Mouse (Mus musculus): Measurements from ENCODE around the gene Ppp2r5a.

Ppp2r5a gene

DNA sequence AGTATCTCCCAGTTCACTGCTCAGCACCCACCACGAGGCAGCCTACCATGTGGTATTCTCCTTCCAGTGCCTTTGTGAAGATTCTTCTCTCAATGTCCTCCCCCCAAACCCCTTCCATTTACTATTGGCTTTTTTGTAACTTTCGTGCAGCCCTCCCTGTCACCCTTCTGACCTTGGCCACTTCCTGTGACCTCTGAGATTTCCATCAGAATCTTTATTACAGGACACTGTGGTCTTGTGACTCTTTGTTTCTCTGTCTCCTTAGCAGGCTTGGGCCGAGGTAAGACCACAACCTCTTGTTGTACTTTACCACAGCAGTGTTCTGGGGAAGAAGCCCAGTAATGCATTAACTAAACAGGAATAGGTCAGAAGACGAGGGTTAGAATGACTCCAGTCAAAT lies 15.9 kb upstream of the Ppp2r5a start:
- no peak for DNase-seq (ENCODE audit: low spot score)

DNA sequence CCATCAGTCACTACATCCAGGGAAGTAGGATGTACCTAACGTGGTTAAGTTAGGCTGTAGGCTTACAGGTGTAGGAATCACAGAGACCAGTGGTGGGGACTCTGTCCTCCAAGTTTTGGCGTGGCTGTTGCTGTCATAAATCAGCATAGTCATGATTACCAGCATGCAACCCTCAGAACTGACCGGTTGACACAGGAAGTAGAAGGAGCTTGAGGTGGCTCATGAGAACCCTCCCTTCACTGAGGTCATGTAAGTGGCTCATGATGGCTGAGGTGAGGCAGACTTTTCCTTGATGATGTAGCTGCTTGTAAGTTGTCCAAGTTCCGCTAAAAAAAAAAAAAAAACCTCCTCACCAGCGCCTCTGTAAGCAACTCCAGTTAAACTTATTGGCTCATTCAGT lies 14.0 kb upstream of the Ppp2r5a start:
- no peak for DNase-seq (ENCODE audit: low spot score)

GRCm38 (mm10) chr1:191416611-191417010 lies 13.5 kb upstream of the Ppp2r5a start:
- no peak for DNase-seq (ENCODE audit: low spot score)

DNA sequence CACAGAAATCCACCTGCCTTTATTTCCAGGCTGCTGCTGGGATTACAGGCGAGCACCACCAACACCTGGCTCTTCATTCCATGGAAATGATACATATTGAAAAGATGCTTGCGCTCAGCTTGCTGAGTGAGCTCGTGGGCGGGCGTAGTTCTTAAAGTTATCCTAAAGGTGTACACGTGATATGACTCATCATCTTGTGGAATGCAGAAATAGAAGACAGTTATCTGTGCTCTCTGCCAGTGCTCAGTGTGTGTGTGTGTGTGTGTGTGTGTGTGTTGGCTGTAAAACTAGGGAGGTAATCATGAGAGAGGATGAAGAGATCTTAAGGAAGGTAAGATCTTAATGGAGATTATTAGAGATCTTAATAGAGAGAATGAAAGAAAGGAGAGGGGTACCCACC lies 11.4 kb upstream of the Ppp2r5a start:
- DNase-seq (ENCODE audit: low spot score): no peak

GRCm38 (mm10) chr1:191413691-191414415 lies 10.8 kb upstream of the Ppp2r5a start:
- no peak for DNase-seq (ENCODE audit: low spot score)

- no peak for DNase-seq (ENCODE audit: low spot score)
These were observed 7.4 kb upstream of the Ppp2r5a start for GRCm38 (mm10) chr1:191410294-191411036.

GRCm38 (mm10) chr1:191407246-191407645 lies 4.2 kb upstream of the Ppp2r5a start:
- DNase-seq (ENCODE audit: low spot score): no peak

GRCm38 (mm10) chr1:191406516-191406915 lies 3.4 kb upstream of the Ppp2r5a start:
- no peak for DNase-seq (ENCODE audit: low spot score)

GRCm38 (mm10) chr1:191404721-191405329 lies 1.8 kb upstream of the Ppp2r5a start:
- DNase-seq (ENCODE audit: low spot score): no peak

DNA sequence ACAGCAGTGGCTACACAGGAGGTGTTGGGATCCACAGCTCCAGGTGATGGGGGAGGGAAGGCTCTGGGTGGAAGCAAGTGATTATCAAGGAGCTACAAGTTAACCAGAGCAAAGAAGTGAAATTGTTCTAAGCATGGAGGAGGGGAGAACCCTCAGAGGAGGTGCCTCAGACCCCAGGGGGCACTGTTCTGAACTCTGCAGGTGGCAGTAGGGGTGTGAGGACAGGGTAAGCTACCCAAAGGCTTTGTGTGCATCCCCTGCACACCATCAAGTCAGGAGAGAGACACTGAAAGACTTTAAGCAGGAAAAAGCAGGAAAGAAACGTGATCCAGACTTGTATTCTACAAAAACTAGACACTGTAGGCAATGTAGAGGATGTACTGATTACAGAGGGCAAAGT lies 1.2 kb upstream of the Ppp2r5a start:
- DNase-seq (ENCODE audit: low spot score): no peak

DNA sequence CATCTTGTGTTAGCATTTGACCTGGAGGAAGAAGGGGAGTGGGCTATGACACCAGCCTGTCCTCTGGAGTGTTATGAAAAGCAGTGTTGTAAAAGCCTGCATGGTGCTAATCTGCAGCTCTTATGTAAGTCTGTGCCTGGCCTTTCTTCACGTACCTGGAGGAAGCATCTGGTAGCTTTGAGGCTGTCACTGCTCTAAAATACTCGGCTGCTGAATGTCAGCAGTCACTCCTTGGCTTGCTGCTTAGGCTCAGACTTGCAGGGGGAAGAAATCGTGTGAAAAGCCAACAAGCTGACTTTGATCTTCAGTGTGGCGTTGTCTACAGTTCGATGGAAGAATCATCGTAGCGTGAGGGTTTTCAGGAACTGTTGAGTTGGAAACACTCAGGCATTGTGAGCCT lies 566 bp downstream of the Ppp2r5a start:
- no peak for DNase-seq (ENCODE audit: low spot score)

- peak; percentile 99 for DNase-seq (ENCODE audit: low spot score)
These were observed 5.9 kb downstream of the Ppp2r5a start for GRCm38 (mm10) chr1:191396897-191397849.

- DNase-seq (ENCODE audit: low spot score): peak; percentile 44
These were observed 6.6 kb downstream of the Ppp2r5a start for GRCm38 (mm10) chr1:191396446-191396845.

DNA sequence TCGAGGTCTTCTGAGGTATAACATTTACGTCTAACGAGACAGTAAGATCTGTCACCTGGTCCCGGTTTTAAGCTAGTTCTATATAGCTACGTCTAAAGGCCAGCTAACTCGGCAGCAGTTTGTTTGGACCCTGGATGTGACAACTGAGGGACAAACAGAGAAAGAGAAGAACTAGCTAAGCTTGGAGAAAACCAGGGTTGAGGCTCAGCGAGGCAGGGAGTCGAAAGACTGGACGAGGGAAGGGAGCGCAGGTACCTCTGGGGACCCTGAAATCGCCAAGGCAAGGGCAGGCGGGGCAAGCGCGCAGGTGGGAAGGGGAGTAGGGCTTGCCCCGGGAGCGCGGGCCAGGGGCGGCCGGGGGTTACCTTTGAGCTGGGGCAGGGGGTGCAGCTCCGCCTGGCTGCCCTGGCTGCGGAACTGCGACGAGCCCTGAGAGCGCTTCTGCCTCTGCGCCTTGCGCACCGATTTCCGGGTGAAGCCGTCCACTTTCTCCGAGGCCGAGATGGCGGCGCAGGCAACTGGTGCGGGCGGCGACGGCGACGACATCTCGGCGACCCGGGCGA lies 7.1 kb downstream of the Ppp2r5a start:
- DNase-seq (ENCODE audit: low spot score): peak; percentile 33

DNA sequence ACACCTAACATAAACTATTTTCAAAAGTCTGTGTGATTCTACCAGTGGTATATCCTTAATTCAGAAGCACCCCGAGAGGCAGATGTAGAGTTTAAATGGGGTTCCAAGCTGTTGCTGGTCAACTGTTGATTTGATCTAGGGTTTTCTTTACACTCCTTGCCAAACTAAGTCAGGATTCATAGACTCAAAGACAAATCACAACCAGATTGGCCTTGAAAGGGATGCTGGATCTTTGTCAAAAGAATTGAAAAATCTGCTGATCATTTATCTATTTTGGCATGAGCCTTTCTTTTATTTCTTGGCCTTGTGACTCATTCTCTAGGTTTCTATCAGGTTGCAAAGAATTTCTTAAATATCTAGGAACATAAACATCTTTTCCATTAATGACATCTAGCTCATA lies 7.9 kb downstream of the Ppp2r5a start:
- no peak for DNase-seq (ENCODE audit: low spot score)

- DNase-seq (ENCODE audit: low spot score): no peak
These were observed 8.9 kb downstream of the Ppp2r5a start for GRCm38 (mm10) chr1:191394126-191394525.

- no peak for DNase-seq (ENCODE audit: low spot score)
These were observed 9.5 kb downstream of the Ppp2r5a start for GRCm38 (mm10) chr1:191393536-191393935.

DNA sequence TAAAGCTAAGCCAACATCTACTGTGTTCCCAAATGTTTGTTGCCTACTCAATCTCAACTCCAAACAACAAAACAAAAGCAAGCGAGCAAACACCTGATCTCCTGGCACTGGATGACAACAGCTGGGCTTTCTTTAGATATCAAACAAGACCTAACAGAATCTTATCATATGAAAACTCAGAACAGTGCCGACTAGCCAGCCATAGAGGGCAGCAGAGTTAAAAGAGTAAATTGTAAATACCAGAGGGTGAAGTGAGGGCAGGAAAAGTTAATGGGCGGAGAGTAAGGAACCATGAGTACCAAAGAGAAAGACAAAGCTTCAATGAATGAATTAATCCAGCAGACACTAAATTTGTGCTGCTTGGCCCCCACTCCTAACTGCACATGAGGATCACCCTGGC lies 11.8 kb downstream of the Ppp2r5a start:
- peak; percentile 62 for DNase-seq (ENCODE audit: low spot score)

- no peak for DNase-seq (ENCODE audit: low spot score)
These were observed 18.2 kb downstream of the Ppp2r5a start for GRCm38 (mm10) chr1:191384786-191385430.

DNA sequence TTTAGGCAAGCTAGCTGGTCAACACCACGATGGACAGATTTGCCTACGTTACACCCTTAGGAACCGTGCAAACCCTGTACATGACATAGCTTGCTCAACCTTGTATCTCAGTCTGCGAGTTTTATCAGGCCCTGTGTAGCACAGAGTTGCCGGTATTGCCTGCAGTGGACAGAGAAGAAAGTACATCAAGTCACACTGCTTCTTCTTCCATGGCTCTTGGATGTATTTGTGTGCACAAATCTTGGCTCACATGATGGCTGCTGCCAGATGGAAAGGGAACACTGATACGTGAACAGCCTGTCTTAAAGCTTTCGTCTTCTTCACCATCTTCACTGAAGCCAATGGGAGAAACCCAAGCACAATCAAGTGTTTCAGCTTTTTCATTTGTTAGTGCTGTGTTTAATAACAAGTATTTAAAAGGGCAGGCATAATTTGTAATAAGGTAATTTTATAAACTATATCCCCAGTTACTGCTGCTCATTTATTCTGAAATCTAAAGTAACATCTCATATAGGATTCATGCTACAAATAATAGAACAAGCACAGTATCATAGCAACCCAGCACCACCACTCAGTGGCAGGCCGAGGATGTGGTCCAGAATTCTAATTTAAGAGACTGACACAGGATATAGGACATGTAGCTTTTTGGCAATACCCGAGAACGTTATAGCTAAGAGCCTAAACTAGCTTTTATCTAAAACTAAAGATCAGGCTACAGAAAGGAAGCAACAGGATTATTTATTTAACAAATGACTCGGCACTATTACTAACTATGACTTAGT lies 20.9 kb downstream of the Ppp2r5a start:
- no peak for DNase-seq (ENCODE audit: low spot score)

Measured in c-Kit-positive CD71-positive TER-119-positive erythroid progenitor cells, embryonic 14.5 days (primary cell).